Mouse (Mus musculus) kidney, postnatal 25 days (tissue): Measurements from ENCODE around the gene Zfp512b.
A peak's percentile ranks its signal among the peaks of the same experiment; 100 is the strongest.

Experiments used
- DNase-seq, 2 experiments: peaks; one replicate each; pipeline ENCODE4 v3.0.0; 2021; ENCODE audit warnings: mixed read lengths in 2 of 2

Zfp512b gene

DNA sequence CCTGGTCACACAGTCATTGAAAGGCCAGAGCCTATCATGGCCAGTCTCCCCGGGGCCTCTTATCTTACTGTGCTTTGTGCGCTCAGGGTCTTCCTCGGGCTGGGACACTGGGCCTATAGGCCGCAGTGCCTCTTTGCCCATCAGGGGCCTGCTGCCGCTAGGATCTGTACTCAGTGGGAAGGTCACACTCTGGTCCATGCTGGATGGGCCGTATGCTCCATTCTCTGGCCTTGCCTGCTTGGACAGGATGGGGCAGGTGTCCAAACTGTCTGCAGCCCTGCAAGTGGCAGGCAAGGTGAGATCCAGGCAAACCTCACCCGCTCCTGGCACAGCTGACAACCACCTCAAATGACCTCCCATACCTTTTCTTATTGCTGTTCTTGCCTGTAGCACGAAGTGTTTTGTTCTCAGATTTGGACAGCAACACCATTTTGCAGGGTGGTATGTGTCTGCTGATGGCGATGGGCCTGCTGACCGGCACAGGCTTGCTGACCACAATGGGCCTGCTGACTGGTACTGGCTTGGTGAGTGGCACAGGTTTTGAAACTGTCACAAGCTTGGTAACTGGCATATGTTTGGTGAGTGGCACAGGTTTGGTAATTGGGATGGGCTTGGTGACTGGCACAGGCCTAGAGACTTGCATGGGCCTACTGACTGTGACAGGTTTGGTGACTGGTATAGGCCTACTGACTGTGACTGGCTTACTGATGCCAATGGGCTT is 3.4 kb downstream of the Zfp512b start:
- DNase-seq, result peak in 1 of 2 experiments; percentile 34

DNA sequence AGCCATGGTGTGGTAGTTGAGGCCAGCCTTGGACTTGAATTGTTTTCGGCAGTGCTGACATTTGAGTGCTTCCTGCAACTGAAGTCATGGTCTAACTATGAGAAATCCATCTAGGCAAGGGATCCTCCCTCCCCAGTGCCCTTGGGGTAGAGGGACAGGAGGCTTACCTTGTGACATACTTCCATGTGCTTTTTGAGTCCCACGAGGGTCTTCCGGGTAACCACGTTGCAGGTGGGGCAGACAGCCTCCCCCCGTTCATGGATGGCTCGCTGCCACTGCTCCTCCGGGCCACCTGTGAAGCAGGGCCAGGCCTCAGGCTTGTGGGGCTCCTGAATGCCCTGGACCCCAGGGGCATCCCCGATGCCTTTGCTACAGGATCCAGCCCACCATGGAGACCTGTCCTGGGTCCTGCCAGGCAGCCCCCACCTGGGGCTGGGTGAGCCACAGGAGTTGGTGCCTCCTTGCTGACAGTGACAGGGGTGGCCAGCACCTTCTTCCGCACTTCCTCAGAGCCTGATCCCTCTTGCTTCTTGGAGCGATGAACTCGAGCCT is 4.3 kb downstream of the Zfp512b start:
- DNase-seq, result peak in 1 of 2 experiments; percentile 36

DNA sequence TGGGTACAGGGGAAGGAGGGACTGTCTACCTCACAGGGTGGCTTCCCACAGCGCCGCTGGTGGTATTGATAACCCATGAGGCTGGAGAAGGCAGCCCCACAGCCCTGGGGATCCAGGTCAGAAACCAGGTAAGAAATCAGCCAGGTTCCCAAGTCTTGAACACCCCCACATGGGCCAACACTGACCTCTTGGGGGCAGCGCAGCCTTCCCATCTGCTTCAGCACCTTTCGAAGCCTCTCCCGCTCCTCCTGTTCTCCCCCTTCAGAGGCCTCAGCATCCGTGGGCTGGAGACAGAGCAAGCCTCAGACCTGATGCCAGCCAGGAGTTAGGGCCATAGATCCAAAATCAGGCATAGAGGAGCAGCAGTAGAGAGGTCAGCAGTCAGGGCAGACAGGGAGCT is 4.8 kb downstream of the Zfp512b start:
- DNase-seq, result peak in 1 of 2 experiments; percentile 46

DNA sequence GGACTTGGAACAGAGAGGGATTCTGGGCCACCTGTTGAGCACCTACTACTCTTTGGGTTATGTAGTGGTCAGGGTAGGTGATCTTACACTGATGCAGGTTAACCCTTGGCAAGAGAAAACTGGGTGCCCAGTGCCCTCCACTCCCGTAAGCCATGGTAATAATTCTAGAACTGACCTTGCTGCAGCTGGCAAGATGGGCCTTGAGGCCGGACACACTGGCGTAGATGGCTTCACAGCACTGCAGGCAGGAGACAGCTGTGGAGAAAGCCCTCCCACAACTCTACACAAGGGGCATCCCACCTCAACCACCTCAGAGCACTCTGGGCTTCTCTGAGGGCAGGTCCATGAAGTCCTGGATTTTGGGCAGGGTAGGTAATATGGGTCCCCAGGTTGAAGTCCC is 6.5 kb downstream of the Zfp512b start:
- peak; percentile 0 to 19 for DNase-seq

DNA sequence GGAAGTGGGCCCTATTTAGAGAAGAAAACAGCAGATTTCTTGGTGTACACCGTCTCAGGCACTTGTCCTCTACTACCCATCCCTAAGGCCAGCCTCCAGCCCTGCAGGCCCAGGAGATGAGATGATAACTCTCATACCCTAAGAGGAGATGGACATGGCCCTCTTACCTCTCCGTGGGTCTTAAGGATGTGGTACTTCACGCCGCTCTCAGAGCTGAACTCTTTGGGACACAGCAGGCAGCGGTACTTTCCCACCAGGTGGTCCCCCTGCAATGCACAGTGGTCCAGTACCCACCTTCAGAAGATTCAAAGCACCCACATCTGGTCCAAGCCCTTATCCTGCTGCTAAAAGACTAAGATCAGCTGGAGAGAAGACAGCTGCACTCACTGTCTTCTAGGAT is 7.1 kb downstream of the Zfp512b start:
- DNase-seq, result no peak

DNA sequence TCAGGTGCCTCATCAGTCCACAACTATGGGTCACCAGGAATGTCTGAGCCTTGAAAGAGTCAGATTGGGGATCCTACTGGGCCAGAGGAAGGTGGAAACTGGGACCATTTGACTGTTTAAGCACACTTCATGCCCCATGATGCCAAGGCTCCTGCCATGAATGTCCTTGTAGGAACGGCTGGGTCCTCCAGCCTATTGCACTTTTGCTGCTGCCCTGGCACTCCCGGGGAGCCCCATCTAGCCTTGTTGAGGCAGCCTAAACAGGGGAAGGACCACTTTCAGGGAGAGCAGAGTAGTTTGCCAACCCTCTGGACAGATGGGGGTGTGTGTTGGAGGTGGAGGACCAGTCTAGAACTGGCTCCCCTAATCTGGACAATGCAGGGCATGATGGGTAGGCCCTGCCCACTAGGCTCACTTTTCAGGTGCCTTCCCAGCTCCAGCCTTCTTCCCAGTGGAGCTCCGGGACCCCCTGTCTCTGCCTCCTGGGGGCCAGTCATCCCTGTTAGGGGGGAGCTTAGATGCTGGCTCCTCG is 8.1 kb downstream of the Zfp512b start, which contains the start of gene Uckl1:
Gene Uckl1, minus strand, starts transcription at position 482 of the 532 bp plus-strand sequence.
- DNase-seq, result peak; percentile 1 to 29

DNA sequence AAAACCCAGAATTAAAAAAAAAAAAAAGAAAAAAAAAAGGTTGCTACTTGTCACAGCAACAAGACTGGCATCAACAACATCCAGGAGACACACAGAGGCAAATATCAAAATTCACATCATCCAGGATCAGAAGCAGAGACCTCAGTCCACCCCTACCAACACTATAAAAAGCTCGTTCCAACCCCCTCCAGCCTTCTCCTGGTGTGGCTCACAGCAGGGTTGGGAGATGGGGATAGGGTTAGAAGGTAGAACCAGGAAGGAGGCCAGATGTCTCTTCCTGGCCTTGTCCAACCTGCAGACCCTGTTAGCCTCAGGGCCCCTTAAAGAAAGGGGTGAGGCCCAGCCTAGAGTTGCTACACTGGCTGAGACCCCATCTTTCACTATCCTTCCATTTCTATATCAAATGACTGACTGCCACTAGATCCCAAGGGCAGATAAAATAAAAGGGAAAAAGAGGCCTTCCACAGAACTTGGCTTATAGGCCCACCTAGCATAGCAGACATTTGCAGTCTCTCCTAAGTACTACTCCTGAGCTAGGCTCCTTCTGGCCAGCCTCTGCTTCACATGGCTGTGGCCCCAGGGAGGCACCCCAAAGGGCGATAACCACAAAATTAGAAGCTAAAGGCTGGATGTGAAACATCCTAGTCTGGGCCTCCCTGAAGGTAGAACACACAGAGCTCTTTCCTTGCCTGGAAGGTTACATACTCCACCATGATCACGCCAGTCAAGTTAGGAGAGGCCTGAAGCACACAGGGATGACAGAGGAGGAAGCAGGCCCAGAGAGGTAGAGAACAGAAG is 8.9 kb downstream of the Zfp512b start:
- peak in 1 of 2 experiments; percentile 19 for DNase-seq

DNA sequence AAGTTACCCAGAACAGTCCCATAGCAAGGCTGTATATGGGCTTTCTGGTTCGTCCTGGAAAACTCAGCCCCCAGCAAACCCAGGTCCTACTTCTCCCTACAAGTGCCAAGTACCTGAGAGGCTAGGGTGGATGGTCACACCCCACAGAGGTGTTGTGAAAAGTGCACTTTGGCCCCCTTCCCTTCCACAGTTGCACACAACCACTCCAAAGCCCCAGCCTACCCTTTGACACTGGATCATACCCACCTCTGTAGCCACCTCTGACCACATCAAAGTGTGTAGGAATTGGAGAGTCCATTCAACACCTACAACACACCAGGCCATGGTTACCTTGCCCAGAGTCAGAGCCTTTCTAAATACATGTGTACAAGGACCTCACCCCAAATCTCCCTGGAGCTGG is 9.7 kb downstream of the Zfp512b start:
- peak; percentile 3 to 34 for DNase-seq

DNA sequence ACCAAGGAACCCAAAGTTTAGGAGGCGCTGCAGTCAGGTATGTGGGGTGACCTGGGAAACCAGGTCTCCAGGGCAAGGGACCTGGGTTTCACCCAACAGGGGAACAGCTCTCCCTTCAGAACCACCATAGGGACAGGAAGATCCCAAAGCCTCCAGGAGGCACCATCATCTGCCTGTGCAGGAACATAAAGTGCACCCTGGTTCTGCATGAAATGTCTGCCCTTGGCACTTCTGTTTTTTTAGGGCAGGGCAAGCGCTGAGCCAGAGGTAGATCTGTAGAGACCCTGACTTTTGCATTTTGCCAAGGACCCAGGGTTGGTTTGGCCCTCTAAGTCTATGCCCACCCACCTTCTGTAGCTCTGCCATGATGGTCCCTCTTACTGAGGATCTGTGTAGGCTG is 10.2 kb downstream of the Zfp512b start:
- DNase-seq, result peak; percentile 1 to 30

- DNase-seq, result peak; percentile 90 to 94
Measured at GRCm38 (mm10) chr2:181581402-181582120, 11.0 kb downstream of the Zfp512b start.

DNA sequence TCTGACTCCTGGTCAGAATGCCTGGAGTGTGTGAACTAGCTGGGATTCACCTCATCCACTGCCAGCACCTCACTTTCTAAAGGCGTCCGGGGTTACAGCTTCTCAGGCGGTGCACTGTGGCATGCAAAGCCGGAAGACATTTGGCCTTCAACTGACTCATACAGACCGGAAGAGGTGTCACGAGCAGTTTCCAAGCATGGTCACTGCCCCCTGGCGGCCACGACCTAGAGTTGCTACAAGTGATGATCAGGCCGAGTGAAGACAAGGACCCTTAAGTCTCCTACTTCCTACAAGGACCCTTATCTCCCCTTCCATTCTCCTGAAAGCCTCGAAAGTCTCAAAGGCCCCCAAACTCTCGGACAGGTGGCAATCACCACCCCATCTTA is 11.6 kb downstream of the Zfp512b start:
- DNase-seq, result peak; percentile 80 to 91

- DNase-seq, result peak; percentile 0 to 23
Measured at GRCm38 (mm10) chr2:181580131-181580772, 12.4 kb downstream of the Zfp512b start.

GRCm38 (mm10) chr2:181579681-181580080 is 12.9 kb downstream of the Zfp512b start:
- peak in 1 of 2 experiments; percentile 15 for DNase-seq

DNA sequence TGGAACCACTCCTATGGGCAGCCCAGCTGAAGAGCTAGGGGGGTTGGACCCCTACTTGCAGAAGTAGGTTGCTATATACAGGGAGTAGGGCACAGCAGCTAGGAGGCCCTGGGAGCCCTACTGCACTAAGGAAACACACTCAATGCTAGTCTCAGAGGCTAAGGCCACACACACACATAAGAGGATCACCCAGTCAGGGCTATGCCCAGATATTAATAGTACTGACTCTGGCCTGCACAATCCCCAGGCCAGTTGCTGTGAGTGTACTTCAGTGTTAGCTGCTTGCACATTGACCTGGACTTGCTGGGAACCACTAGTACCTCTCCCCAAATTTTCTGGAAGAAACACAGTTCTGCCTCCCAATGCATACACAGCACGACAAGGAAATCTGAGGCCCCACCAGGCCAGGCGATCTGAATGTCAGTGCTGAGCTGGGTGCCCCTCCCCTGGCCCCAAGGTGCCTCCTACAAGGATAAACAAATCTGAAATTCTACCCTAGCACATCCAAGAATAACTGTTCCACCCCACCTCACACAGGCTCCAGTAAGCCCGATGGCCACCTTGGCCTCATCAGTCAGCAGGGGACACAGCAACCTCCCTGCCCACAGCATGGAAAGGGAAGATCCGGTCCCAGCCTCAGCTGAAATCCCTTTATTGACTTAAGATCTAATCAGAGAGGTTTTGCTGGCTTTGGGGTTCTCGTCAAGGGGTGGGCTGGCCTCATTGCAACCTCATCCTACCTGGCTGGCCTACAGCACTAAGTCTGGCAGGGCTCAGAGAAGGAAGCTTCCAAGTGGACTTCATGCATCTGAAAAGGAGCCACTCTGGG is 13.6 kb downstream of the Zfp512b start:
- peak in 1 of 2 experiments; percentile 43 for DNase-seq

- DNase-seq, result peak in 1 of 2 experiments; percentile 15
Measured at GRCm38 (mm10) chr2:181577981-181578581, 14.5 kb downstream of the Zfp512b start.

DNA sequence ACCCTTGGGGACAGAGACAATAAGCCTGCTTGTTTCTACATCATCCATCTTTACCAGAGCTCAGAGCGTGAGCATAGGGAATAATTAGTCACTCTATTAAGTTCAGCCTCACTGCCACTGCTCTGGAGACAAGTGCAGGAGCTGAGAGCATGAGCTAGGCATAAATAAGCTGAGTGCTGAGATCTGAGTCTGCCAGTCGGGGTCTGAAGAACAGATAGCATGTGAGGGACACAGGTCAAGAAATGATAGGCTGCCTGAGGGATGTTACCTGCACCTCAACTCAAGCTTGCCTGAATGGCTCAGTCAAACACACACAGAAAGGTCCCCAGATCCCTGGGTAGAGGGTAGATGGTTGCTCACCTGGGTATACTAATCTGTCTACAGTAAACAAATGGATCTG is 15.5 kb downstream of the Zfp512b start:
- peak in 1 of 2 experiments; percentile 10 for DNase-seq

DNA sequence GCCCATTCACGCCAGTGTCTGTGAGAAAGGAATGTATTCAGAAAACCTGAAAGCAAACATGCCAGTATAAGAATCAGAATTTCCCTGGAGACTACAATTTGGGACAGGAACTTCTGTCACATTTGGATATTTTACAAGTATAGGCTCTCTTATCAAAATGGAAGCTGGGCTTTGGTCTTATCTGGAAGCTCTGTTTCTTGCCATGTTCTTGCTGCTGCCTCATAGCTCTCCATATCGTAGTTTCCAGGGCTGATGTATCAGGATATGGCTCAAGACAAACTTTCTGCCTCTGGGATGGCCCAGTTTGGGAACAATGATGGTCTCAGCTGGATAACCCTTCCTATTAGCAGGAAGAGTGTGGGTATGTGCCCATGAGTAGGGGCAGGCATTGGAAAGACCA is 16.0 kb downstream of the Zfp512b start:
- no peak for DNase-seq

- peak in 1 of 2 experiments; percentile 29 for DNase-seq
Measured at GRCm38 (mm10) chr2:181574921-181575545, 17.6 kb downstream of the Zfp512b start.

- DNase-seq, result peak in 1 of 2 experiments; percentile 12
Measured at GRCm38 (mm10) chr2:181573961-181574360, 18.6 kb downstream of the Zfp512b start.
